Mouse (Mus musculus): ENCODE data around the gene Thrap3. TPM values are rescaled to one million over a fixed set of nuclear protein-coding genes. Genes with fewer than 3 reads are reported as not detected.
A peak's percentile ranks its signal among the peaks of the same experiment; 100 is the strongest.

The Thrap3 gene
- polyA plus RNA-seq, 1 experiment from 2014 or later, result 82.0 TPM

DNA sequence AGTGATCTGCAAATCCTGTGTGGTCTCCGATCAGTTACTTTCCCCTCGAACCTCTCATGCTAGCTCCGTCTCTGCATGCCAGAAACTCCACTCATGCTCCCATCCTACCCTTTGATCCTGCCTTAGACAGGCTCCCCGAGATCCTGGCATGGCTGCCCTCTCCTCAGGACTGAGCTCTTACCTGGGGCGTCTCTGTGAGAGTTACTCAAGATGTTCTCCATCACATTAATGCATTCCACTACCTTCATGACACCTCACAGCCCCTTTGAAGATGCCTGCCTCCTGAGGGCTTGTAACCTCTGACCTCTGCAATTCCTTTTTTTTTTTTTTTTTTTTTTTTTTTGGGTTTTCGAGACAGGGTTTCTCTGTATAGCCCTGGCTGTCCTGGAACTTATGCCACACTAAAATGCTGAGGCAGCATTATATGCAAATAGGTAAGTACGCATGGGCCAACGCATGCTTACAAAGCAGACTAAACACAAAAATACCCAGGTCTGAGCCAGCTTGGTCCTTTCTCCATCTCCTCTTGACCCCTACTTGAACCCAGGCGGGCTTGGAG, 55.5 kb downstream of the Thrap3 start:
- no peaks in the 10 kb centered on the region for H3K36me3 ChIP-seq (replicated peaks)
- ATAC-seq (ENCODE audit: insufficient read depth), result no peak
- peaks cover 26% of the 10 kb centered on the region for H3K4me1 ChIP-seq (replicated peaks)
- H3K9ac ChIP-seq, result no peak overlapping the region
- peak overlapping the region; percentile 56; the same call in 1 of the 2 replicates for H3K27ac ChIP-seq (replicated peaks)
- 58% methylated on average over 9 of the region's 9 CpGs for WGBS (ENCODE audit: insufficient replicate concordance)
- H3K27me3 ChIP-seq, result peaks cover 57% of the 10 kb centered on the region
- no peaks in the 10 kb centered on the region for H3K9me3 ChIP-seq (replicated peaks)
- peak overlapping the region; percentile 65 for H3K4me2 ChIP-seq
- no peak overlapping the region for H3K4me3 ChIP-seq (replicated peaks)

DNA sequence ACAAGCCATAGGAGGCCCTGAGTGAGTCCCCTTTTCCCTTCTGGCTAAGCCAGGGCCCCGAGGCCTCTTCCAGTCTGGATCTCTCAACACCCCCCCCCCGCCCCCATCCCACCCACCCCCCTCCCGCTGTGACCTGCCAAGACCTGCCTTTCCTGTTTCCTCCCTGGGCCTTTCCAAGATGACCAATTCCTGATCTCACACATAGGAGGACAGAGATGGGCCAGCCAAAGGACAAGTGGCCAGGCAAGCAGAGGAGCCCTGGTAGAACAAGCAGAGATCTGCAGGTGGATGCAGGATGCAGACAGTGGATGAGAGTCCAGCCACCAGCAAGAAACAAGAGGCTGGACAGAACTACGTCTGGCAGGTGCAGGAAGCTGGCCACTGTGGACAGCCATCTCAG, 57.2 kb downstream of the Thrap3 start:
- peaks cover 41% of the 10 kb centered on the region for H3K27me3 ChIP-seq
- no peak for ATAC-seq (ENCODE audit: insufficient read depth)
- H3K4me1 ChIP-seq (replicated peaks), result peaks cover 22% of the 10 kb centered on the region
- 30% methylated on average over 4 of the region's 4 CpGs for WGBS (ENCODE audit: insufficient replicate concordance)
- H3K27ac ChIP-seq (replicated peaks), result no peak overlapping the region
- H3K9me3 ChIP-seq (replicated peaks), result no peaks in the 10 kb centered on the region
- H3K9ac ChIP-seq, result no peak overlapping the region
- no peaks in the 10 kb centered on the region for H3K36me3 ChIP-seq (replicated peaks)
- H3K4me3 ChIP-seq (replicated peaks), result no peak overlapping the region
- no peak overlapping the region for H3K4me2 ChIP-seq

DNA sequence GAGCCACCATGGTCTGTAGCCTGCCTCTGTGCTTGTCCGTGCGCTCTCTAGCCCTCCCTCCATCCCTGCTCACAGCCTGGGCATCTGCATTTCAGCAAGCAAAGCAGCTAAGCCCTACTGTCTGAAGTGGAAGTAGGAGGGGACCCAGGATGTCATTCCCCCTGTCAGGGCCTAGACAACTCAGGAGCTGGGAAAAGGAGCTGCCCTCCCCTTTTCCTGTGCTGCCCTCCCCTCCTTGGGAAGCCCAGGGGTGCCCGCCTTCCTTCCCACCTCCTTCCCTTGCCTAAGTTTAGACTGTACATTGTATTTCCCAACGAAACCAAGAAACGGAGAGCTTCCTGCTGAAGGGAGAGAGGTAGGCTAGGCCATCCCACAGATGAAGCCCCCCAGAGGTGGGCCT, 61.5 kb downstream of the Thrap3 start:
- H3K9me3 ChIP-seq (replicated peaks), result no peaks in the 10 kb centered on the region
- H3K27ac ChIP-seq (replicated peaks), result no peak overlapping the region
- ATAC-seq (ENCODE audit: insufficient read depth), result peak; percentile 35; the same call in 1 of the 2 replicates
- no peak overlapping the region for H3K4me2 ChIP-seq
- H3K9ac ChIP-seq, result no peak overlapping the region
- no peaks in the 10 kb centered on the region for H3K27me3 ChIP-seq
- 66% methylated on average over 5 of the region's 5 CpGs for WGBS (ENCODE audit: insufficient replicate concordance)
- no peaks in the 10 kb centered on the region for H3K4me1 ChIP-seq (replicated peaks)
- H3K4me3 ChIP-seq (replicated peaks), result no peak overlapping the region
- peaks cover 29% of the 10 kb centered on the region for H3K36me3 ChIP-seq (replicated peaks)

DNA sequence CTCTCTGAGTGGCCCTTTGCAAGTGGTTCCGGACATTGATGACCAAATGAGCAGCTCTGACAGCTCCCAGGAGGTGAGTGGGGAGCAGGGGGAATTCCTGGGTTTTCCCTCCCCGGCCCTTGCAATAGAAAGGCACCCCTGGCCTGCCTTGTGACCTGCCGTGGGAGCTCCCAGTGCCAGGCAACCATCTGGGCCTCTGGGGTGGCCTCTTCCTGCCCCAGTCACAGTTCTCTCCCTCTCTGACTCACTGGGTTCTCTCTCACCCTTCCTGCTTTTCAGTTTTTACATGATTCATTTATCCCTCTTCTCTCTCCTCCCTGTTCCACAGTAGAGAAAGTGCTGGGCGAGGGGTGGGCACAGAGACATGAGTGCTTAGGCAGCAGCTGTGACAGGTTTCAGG, 64.8 kb downstream of the Thrap3 start:
- H3K27ac ChIP-seq (replicated peaks), result no peak overlapping the region
- H3K9ac ChIP-seq, result no peak overlapping the region
- H3K27me3 ChIP-seq, result no peaks in the 10 kb centered on the region
- 74% methylated on average over 4 of the region's 4 CpGs for WGBS (ENCODE audit: insufficient replicate concordance)
- no peak for ATAC-seq (ENCODE audit: insufficient read depth)
- H3K9me3 ChIP-seq (replicated peaks), result no peaks in the 10 kb centered on the region
- no peaks in the 10 kb centered on the region for H3K4me1 ChIP-seq (replicated peaks)
- H3K4me3 ChIP-seq (replicated peaks), result no peak overlapping the region
- H3K36me3 ChIP-seq (replicated peaks), result peaks cover 44% of the 10 kb centered on the region
- no peak overlapping the region for H3K4me2 ChIP-seq

DNA sequence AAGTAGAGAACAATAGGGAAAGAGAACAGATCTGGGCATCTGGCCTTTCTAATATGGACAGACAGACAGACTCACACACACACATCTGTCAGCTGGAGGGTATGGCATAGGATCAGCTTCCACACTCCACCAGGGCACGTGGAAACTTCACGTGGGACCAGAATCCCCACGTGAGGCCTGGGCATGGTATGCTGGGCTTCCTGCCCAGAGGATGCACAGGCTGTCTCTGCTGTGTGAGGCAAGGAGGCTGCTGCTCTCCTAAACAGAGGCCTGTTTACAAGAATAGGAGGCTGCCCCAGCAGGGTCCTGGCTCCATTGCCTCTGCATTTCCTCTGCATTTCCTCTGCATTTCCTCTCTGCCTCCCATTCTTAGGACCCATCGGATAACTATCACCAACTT, 67.9 kb downstream of the Thrap3 start:
- Histone ChIP-seq H3K4me2 (no peak overlapping the region), H3K27me3 (no peaks in the 10 kb centered on the region), H3K4me3 (replicated peaks) (no peak overlapping the region), H3K27ac (replicated peaks) (no peak overlapping the region), H3K9me3 (replicated peaks) (no peaks in the 10 kb centered on the region), H3K9ac (no peak overlapping the region), H3K4me1 (replicated peaks) (peaks cover 11% of the 10 kb centered on the region; the same call in 1 of the 2 replicates), H3K36me3 (replicated peaks) (peaks cover 46% of the 10 kb centered on the region)
- ATAC-seq (ENCODE audit: insufficient read depth), result no peak
- 73% methylated on average over 4 of the region's 4 CpGs for WGBS (ENCODE audit: insufficient replicate concordance)

DNA sequence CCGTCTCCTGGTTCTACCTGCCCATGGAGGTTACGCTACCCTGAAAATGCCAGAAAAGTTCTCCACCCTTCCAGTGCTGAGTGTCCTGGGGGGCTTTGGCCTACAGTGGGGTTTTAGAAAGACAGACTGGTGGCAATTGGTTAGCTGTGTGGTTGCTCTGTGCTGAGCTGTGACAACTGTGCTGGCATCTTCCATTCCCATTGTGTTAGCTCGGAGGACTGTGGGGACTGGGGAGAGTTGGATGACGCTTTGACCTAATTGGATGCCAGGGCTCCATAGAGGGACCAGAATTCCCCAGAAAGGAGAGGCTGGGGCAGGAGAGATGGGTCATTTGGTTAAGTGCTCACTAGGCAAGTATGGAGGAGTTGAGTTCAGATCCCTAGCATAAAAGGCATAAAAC, 68.3 kb downstream of the Thrap3 start:
- H3K4me2 ChIP-seq, result no peak overlapping the region
- WGBS (ENCODE audit: insufficient replicate concordance), result 87% methylated on average over 4 of the region's 4 CpGs
- H3K36me3 ChIP-seq (replicated peaks), result peaks cover 47% of the 10 kb centered on the region
- no peak overlapping the region for H3K27ac ChIP-seq (replicated peaks)
- H3K4me1 ChIP-seq (replicated peaks), result peaks cover 11% of the 10 kb centered on the region; the same call in 1 of the 2 replicates
- no peak for ATAC-seq (ENCODE audit: insufficient read depth)
- H3K9ac ChIP-seq, result no peak overlapping the region
- no peak overlapping the region for H3K4me3 ChIP-seq (replicated peaks)
- H3K27me3 ChIP-seq, result no peaks in the 10 kb centered on the region
- H3K9me3 ChIP-seq (replicated peaks), result no peaks in the 10 kb centered on the region

DNA sequence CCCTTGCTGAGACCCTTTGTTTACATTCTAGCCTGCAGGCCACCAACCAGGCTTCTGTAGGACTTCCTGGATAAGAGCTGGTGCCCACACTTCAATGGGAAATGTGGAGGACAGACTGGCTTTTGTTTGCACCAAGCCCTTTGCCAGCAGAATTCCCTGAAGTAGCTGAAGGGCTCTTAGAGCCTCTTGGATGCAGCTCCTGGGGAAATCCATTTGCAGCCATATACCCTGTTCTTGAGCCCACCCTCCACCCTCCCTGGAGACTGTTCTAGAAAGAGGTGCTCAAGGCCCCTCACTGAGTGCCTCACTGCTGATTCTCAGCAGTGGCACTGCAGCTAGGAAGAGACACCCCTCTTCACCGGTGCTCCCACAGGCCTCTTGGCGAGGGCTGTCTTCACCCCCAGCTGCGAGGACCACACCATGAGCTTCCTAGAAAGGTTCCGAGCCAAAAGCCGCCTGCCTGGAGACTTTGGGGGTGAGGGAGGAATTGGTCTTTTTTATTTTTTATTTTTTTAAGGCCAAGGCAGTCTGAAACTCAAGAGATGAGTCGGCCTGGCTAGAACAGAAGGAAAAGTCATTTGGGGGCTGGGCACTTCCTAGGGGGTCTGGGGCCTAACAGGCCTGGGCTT, 69.8 kb downstream of the Thrap3 start:
- no peaks in the 10 kb centered on the region for H3K9me3 ChIP-seq (replicated peaks)
- no peak overlapping the region for H3K4me3 ChIP-seq (replicated peaks)
- peaks cover 11% of the 10 kb centered on the region; the same call in 1 of the 2 replicates for H3K4me1 ChIP-seq (replicated peaks)
- peaks cover 44% of the 10 kb centered on the region for H3K36me3 ChIP-seq (replicated peaks)
- 73% methylated on average over 6 of the region's 6 CpGs for WGBS (ENCODE audit: insufficient replicate concordance)
- H3K9ac ChIP-seq, result no peak overlapping the region
- no peak overlapping the region for H3K4me2 ChIP-seq
- H3K27ac ChIP-seq (replicated peaks), result no peak overlapping the region
- no peaks in the 10 kb centered on the region for H3K27me3 ChIP-seq
- ATAC-seq (ENCODE audit: insufficient read depth), result no peak

DNA sequence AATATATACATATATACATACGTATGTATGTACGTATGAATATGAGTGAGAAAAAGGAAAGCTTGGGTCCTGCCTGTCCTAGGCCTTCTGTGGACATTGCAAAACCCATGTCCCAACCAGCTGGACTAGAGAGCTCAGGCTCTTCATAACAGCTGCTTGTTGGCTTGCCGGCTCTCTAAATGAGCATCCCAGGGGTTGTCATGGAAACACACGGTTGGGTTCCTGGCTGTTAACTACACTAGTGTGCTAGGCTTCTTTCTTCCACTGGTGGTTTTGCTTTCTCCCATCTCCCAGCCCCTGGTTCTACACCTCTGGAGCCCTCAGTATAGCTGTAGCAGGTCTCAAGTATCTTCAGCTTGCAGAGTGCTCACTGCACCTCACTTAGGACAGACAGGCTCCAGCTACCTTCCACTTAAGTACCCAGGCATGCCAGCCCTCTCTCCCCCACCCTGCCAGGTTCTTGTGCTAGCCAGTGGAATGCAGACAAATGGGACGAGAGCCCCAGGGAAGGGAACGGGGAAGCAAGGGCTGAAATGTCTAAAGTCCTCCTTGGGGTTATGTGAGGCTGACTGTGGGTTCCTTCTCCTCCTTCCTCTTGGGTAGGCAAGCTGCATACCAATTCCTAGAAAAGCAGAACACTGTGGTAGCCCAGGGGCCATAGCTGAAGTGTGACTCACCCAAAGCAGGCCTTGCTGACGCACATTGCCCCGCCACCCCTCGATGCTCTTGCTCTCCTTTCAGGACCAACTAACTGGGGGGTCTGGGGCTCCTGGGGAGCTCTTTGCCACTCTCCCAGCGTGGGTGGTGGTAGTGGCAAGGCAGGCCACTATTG, 71.1 kb downstream of the Thrap3 start:
- WGBS (ENCODE audit: insufficient replicate concordance), result 56% methylated on average over 10 of the region's 10 CpGs
- ATAC-seq (ENCODE audit: insufficient read depth), result no peak; the same call in 1 of the 2 replicates
- no peak overlapping the region for H3K4me2 ChIP-seq
- no peaks in the 10 kb centered on the region for H3K27me3 ChIP-seq
- no peak overlapping the region for H3K4me3 ChIP-seq (replicated peaks)
- H3K9me3 ChIP-seq (replicated peaks), result no peaks in the 10 kb centered on the region
- peak overlapping the region; percentile 61 for H3K27ac ChIP-seq (replicated peaks)
- H3K4me1 ChIP-seq (replicated peaks), result peaks cover 16% of the 10 kb centered on the region; the same call in 1 of the 2 replicates
- H3K36me3 ChIP-seq (replicated peaks), result peaks cover 48% of the 10 kb centered on the region
- H3K9ac ChIP-seq, result no peak overlapping the region

DNA sequence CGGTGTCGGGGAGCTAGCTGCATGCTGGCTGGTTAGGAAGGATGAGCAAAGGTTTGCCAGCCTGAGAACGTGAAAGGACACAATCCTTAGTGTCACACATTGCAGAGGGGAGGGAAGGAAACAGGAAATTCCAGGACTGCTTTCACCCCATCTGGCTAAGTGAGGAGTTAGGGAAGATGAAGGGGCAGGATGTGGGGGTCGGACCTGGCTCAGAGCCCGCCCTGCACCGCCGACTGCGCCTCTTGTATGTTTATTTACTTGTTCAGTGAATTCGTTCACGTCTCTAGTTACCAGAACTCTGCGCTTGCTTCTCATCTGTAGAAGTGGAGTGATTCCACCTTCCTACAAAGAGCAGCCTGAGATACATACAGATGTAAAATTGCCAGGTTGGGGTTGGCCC, 72.1 kb downstream of the Thrap3 start:
- H3K27me3 ChIP-seq, result no peaks in the 10 kb centered on the region
- H3K4me3 ChIP-seq (replicated peaks), result no peak overlapping the region
- H3K4me1 ChIP-seq (replicated peaks), result peaks cover 16% of the 10 kb centered on the region; the same call in 1 of the 2 replicates
- H3K9ac ChIP-seq, result no peak overlapping the region
- H3K4me2 ChIP-seq, result no peak overlapping the region
- peaks cover 46% of the 10 kb centered on the region for H3K36me3 ChIP-seq (replicated peaks)
- 74% methylated on average over 11 of the region's 11 CpGs for WGBS (ENCODE audit: insufficient replicate concordance)
- H3K9me3 ChIP-seq (replicated peaks), result no peaks in the 10 kb centered on the region
- H3K27ac ChIP-seq (replicated peaks), result no peak overlapping the region
- ATAC-seq (ENCODE audit: insufficient read depth), result no peak

DNA sequence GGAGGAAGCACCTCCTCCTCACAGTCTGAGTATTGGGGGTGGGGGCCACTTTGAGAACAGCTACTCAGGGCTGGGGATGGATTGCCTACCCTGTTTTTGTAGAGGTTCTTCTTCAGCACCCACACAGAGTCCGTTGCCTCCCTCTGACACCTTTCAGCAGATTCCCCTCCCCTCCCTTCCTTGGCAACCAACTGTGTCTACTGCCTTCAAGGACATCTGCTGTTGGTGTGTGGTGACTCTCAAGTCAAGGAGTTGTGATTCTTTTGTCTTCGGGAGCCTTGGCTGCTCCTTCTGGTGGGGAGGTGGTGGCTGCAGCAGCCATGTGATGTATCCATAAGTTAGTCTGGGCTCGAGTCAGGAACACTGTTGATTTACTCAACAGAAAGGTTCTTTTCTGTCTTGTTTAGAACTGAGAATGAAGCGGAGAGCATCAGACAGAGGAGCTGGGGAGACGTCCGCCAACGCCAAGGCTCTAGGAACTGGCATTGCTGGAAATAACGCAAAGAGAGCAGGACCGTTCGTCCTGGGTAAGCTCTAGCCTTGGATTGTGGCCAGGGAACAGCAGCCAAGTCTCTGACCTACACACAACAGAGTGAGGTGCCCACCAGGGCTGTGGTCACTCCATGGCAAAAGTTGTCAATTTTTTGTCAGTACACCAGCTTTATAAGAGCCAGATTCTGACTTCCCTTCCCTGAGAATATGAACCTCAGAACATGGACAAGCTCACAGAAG, 79.1 kb downstream of the Thrap3 start:
- WGBS (ENCODE audit: insufficient replicate concordance), result 83% methylated on average over 10 of the region's 10 CpGs
- no peak for ATAC-seq (ENCODE audit: insufficient read depth)
- Histone ChIP-seq H3K4me1 (replicated peaks) (0 out of 2 replicates have a peak, but pooled peaks cover 5% of the 10 kb centered on the region), H3K27ac (replicated peaks) (no peak overlapping the region), H3K4me3 (replicated peaks) (no peak overlapping the region), H3K9ac (no peak overlapping the region), H3K27me3 (no peaks in the 10 kb centered on the region), H3K36me3 (replicated peaks) (peaks cover 28% of the 10 kb centered on the region), H3K9me3 (replicated peaks) (no peaks in the 10 kb centered on the region), H3K4me2 (no peak overlapping the region)

DNA sequence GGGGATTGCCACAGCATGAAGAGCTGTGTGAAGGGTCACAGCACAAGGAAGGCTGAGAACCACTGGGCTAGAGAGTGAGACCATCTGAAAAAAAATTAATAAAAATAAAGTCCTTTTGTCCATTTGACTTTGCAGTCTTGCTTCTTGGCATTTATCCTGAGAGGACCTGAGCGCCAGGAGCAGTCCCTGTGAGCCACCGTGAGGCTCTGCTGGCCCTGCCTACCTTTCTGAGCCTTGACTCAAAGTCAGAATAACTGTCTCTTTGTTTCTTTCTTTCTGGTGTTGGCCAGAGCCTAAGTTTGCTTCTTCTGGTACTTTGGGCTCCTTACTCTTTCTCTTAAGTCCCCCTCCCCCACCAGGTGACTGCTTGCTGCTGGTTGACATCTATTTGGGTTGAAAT, 82.1 kb downstream of the Thrap3 start:
- no peak for ATAC-seq (ENCODE audit: insufficient read depth)
- Histone ChIP-seq H3K27me3 (no peaks in the 10 kb centered on the region), H3K36me3 (replicated peaks) (peaks cover 11% of the 10 kb centered on the region), H3K4me2 (no peak overlapping the region), H3K4me1 (replicated peaks) (peaks cover 6% of the 10 kb centered on the region; the same call in 1 of the 2 replicates), H3K9ac (no peak overlapping the region), H3K27ac (replicated peaks) (no peak overlapping the region), H3K9me3 (replicated peaks) (no peaks in the 10 kb centered on the region), H3K4me3 (replicated peaks) (no peak overlapping the region)
- 97% methylated on average over 2 of the region's 2 CpGs for WGBS (ENCODE audit: insufficient replicate concordance)
